Mouse (Mus musculus) monocyte, adult 5-6 weeks (primary cell): ENCODE data around the gene Trappc12. TPM values are rescaled to one million over a fixed set of nuclear protein-coding genes. Genes with fewer than 3 reads are reported as not detected.

Experiments used
- total RNA-seq: library from RNA; stranded (forward); fragments of 200-1000, 200-491, 200-594 nt; gene quantifications from 3 replicates; pipeline ENCODE4 v1.2.3, GENCODE M21; 2017

Trappc12 gene
- total RNA-seq, 1 experiment from 2014 or later = 37.4 TPM

Other genes with a start within 250 kb of the Trappc12 start
- gene Dcdc2c, start 198.1 kb downstream of the Trappc12 start, total RNA-seq = 0.39 TPM in 1 of 3 replicates, not detected in the others
- gene Allc, start 167.9 kb downstream of the Trappc12 start, total RNA-seq = 1.6 TPM in 1 of 3 replicates, not detected in the others
- not detected in 3 replicates for gene Colec11, start 127.1 kb downstream of the Trappc12 start, total RNA-seq
- gene Rps7, start 114.5 kb downstream of the Trappc12 start, total RNA-seq = 1,908 to 2,689 TPM (median 2,348 TPM) in 3 replicates
- gene Rnaseh1, start 100.9 kb downstream of the Trappc12 start, total RNA-seq = 11.4 to 33.2 TPM (median 23.3 TPM) in 3 replicates
- 2.1 to 9.3 TPM (median 4.4 TPM) in 3 replicates for gene Adi1, start 75.2 kb downstream of the Trappc12 start, total RNA-seq
- 16.4 to 40.7 TPM (median 25.3 TPM) in 3 replicates for gene Eipr1, start 1.3 kb upstream of the Trappc12 start, total RNA-seq